Mouse (Mus musculus) hindbrain, embryonic 16.5 days (tissue): Measurements from ENCODE around the gene Lamb1. TPM values are rescaled to one million over a fixed set of nuclear protein-coding genes. Genes with fewer than 3 reads are reported as not detected.

Source experiments
- ATAC-seq: fragments of 200-750 bp; cut with Nextera tagmentation; 2 replicates; pipeline ENCODE4 v1.8.0; 2017; ENCODE audit warnings: moderate TSS enrichment, moderate library complexity
- H3K27ac ChIP-seq: fragments of 300-500 bp; sonication (generic); 2 replicates; pipeline ENCODE4 v1.5.1; 2014; ENCODE audit warnings: low read depth, mild to moderate bottlenecking, control low read depth, low read length, moderate library complexity
- H3K27me3 ChIP-seq: fragments of 300-500 bp; sonication (generic); replicated peaks from 2 replicates; pipeline ENCODE4 v1.6.1; 2014; ENCODE audit warnings: low read length; ENCODE audit not compliant: control insufficient read depth, insufficient read depth
- H3K36me3 ChIP-seq: fragments of 300-500 bp; sonication (generic); 2 replicates; pipeline ENCODE4 v1.6.1; 2014; ENCODE audit warnings: mild to moderate bottlenecking, low read length, moderate library complexity, mixed read lengths; ENCODE audit not compliant: control insufficient read depth, insufficient read depth
- H3K4me1 ChIP-seq: fragments of 300-500 bp; sonication (generic); 2 replicates; pipeline ENCODE4 v1.6.1; 2014; ENCODE audit warnings: low read depth, low read length; ENCODE audit not compliant: control insufficient read depth, insufficient read depth
- H3K4me2 ChIP-seq: fragments of 300-500 bp; sonication (generic); 2 replicates; pipeline ENCODE4 v1.6.1; 2014; ENCODE audit warnings: mild to moderate bottlenecking, low read length, control low read depth, moderate library complexity
- H3K4me3 ChIP-seq: fragments of 300-500 bp; sonication (generic); 2 replicates; pipeline ENCODE4 v1.5.1; 2014; ENCODE audit warnings: mild to moderate bottlenecking, low read length, control low read depth, moderate library complexity
- H3K9ac ChIP-seq: fragments of 300-500 bp; sonication (generic); 2 replicates; pipeline ENCODE4 v1.6.1; 2014; ENCODE audit warnings: low read depth, mild to moderate bottlenecking, control low read depth, low read length, moderate library complexity
- H3K9me3 ChIP-seq: fragments of 300-500 bp; sonication (generic); 2 replicates; pipeline ENCODE4 v1.6.1; 2014; ENCODE audit warnings: mild to moderate bottlenecking, low read length, moderate library complexity; ENCODE audit not compliant: control insufficient read depth
- WGBS: fragments of 180-500 bp; shearing (Covaris S2); extraction: QIAGEN DNeasy Blood & Tissue Kit; methylation state at CpG from one replicate; pipeline ENCODE4 v1.1.7; 2014; 5-methylcytosine and 5-hydroxymethylcytosine counted together
- polyA plus RNA-seq: library from polyadenylated mRNA; unstranded; fragments of >200 nt; fragmentation: Nextera tagmentation; extraction: Ambion mirVana; gene quantifications from 2 replicates; pipeline ENCODE4 v1.2.1, GENCODE M21; 2015

Gene Lamb1
- polyA plus RNA-seq, 1 experiment from 2014 or later = 16.9 TPM

- WGBS = 88% methylated on average over 4 of the region's 4 CpGs
- no peaks in the 10 kb centered on the region for H3K27me3 ChIP-seq
- ATAC-seq = no peak
- H3K4me2 ChIP-seq = no peak overlapping the region
- H3K36me3 ChIP-seq = no peaks in the 10 kb centered on the region
- H3K27ac ChIP-seq = no peak overlapping the region
- H3K9ac ChIP-seq = no peak overlapping the region
- no peaks in the 10 kb centered on the region for H3K4me1 ChIP-seq
- no peak overlapping the region for H3K4me3 ChIP-seq
- no peaks in the 10 kb centered on the region for H3K9me3 ChIP-seq
Measured at GRCm38 (mm10) chr12:31283617-31284136, 18.6 kb downstream of the Lamb1 start.

DNA sequence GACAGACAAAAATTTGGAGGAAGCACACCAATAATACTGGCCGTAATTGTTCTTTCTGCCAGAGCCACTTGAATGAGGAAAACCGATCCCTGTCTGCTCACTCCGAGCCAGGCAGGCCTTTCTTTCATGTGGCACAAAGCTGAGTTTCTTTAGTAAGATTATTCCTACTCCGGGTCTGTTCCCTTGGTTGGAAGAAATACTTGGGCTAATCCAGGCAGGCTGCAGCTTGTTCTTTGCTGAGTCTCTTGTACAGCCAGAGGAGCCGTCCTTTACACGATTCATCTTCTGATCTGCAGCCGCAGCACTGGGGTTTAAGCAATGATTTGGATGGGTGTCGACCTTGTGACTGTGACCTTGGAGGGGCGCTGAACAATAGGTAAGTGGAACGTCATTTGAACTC, 24.0 kb downstream of the Lamb1 start:
- Histone ChIP-seq H3K4me3 (no peak overlapping the region), H3K4me1 (no peaks in the 10 kb centered on the region), H3K27ac (no peak overlapping the region), H3K36me3 (no peaks in the 10 kb centered on the region), H3K9me3 (no peaks in the 10 kb centered on the region), H3K27me3 (no peaks in the 10 kb centered on the region), H3K9ac (no peak overlapping the region), H3K4me2 (no peak overlapping the region)
- WGBS = 95% methylated on average over 10 of the region's 10 CpGs
- no peak for ATAC-seq

DNA sequence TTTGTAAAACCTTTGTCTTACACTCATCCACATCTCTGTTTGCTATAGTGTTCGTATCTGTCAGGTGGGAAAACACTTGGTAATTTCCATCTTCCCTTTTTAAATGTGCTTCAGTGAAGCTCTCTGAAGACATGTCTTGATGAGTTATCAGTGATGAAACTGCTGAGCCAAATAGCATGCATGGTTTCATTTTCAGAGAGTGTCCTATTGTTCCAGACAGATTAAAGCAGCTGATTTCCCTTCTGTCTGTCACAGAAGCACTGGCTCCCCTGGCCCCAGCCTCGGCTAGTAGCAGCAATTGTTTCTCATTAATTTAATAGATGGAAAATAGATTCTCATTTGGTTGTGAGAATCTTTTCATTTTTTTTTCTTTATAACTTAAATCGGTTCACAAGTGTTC, 25.9 kb downstream of the Lamb1 start:
- no peak overlapping the region for H3K4me2 ChIP-seq
- no peaks in the 10 kb centered on the region for H3K4me1 ChIP-seq
- H3K27ac ChIP-seq = no peak overlapping the region
- no peaks in the 10 kb centered on the region for H3K9me3 ChIP-seq
- WGBS = 57% methylated on average over 3 of the region's 3 CpGs
- no peaks in the 10 kb centered on the region for H3K27me3 ChIP-seq
- no peaks in the 10 kb centered on the region for H3K36me3 ChIP-seq
- no peak overlapping the region for H3K9ac ChIP-seq
- H3K4me3 ChIP-seq = no peak overlapping the region
- no peak for ATAC-seq

DNA sequence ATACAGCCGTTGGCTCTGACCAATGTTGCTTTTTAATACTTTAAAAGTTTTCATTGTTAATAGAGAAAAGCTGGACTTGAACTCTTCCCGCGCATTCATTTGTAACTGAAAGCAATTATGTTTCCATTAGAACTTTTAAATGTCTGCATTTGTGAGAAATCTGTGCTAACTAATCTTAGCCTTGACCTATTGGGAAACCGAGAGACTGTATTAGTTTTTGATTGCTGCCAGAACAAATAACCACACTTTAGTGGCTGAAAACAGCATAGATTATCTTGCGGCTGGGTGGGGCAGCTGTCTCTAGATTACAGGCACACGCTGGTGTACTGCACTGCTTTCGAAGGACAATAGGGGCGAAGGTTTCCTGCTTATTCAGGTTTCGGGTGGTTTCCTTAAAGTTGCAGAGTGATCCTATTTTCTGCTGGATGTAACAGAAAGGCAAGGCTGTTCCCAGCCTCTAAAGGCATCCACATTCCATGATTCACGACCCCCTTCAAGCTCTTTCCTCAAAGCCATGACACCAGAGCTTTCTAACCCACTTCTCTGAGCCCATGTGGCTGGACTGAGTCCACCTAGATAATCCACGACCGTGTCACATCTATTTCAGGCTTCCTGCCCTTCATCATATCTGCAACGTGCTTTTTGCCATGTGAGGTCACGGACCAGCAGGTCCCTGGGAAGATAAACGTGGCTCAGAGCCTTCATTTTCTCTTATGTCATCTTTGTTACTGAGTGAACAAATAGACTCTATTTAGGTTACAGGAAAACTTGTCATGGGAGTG, 28.5 kb downstream of the Lamb1 start:
- no peak for ATAC-seq
- WGBS = 77% methylated on average over 15 of the region's 15 CpGs
- Histone ChIP-seq H3K9me3 (no peaks in the 10 kb centered on the region), H3K4me2 (no peak overlapping the region), H3K4me3 (no peak overlapping the region), H3K27me3 (no peaks in the 10 kb centered on the region), H3K4me1 (no peaks in the 10 kb centered on the region), H3K9ac (no peak overlapping the region), H3K27ac (no peak overlapping the region), H3K36me3 (no peaks in the 10 kb centered on the region)

GRCm38 (mm10) chr12:31294526-31294925, 29.5 kb downstream of the Lamb1 start:
- ATAC-seq = no peak
- Histone ChIP-seq H3K4me3 (no peak overlapping the region), H3K4me1 (no peaks in the 10 kb centered on the region), H3K9me3 (no peaks in the 10 kb centered on the region), H3K27ac (no peak overlapping the region), H3K36me3 (no peaks in the 10 kb centered on the region), H3K27me3 (no peaks in the 10 kb centered on the region), H3K4me2 (no peak overlapping the region), H3K9ac (no peak overlapping the region)
- 60% methylated on average over 10 of the region's 10 CpGs for WGBS

DNA sequence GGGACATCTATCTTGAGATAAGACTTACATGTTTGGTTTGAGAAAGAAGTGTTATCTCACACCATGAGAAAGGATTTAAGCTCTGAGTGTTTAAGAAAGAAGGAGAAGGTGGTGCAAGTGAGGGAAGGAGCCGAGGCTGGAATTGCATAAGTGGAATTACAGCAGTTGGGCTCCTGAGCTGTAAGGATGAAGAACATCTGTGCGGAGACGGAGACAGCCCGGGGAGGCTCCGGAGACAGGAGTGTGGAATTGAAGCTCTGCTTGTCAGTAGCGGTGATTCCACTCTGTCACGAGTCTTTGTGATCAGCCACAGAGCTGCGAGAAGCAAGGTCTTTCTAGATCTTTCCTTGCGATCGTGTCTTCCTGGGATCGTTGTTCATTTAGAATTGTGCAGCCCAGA, 30.0 kb downstream of the Lamb1 start:
- H3K4me1 ChIP-seq = no peaks in the 10 kb centered on the region
- WGBS = 79% methylated on average over 11 of the region's 11 CpGs

GRCm38 (mm10) chr12:31295505-31295904, 30.5 kb downstream of the Lamb1 start:
- no peaks in the 10 kb centered on the region for H3K4me1 ChIP-seq
- H3K4me3 ChIP-seq = no peak overlapping the region
- H3K27ac ChIP-seq = no peak overlapping the region
- ATAC-seq = no peak
- no peak overlapping the region for H3K4me2 ChIP-seq
- H3K36me3 ChIP-seq = 0 out of 2 replicates have a peak, but pooled peaks cover 2% of the 10 kb centered on the region
- WGBS = 69% methylated on average over 3 of the region's 3 CpGs
- H3K27me3 ChIP-seq = no peaks in the 10 kb centered on the region
- H3K9me3 ChIP-seq = no peaks in the 10 kb centered on the region
- no peak overlapping the region for H3K9ac ChIP-seq

More for the DNA sequence above, 30.0 kb downstream of the Lamb1 start:
- Histone ChIP-seq H3K4me3 (no peak overlapping the region), H3K4me2 (no peak overlapping the region), H3K36me3 (no peaks in the 10 kb centered on the region), H3K9me3 (no peaks in the 10 kb centered on the region), H3K27ac (no peak overlapping the region), H3K9ac (no peak overlapping the region), H3K27me3 (no peaks in the 10 kb centered on the region)
- no peak for ATAC-seq

DNA sequence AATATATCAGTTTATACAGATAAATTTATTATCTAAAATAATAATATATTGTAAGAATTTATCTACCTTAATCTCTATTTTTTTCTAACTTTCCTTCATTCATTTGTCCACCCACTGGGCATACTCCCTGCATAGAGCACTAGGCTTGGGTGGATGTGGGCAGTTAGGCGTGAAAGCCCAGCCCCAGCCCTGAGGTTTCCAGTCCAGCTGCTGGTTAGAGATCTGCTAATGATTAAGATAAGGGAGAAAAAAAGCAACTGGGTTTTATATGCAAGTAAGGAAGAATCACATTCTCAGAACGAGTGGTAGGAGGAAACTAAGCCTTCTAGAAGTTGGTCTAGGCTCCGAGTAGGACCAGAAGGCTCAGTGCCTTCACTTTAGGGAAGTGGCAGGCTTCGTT, 31.1 kb downstream of the Lamb1 start:
- ATAC-seq = no peak
- Histone ChIP-seq H3K4me2 (no peak overlapping the region), H3K4me1 (no peaks in the 10 kb centered on the region), H3K27ac (no peak overlapping the region), H3K36me3 (0 out of 2 replicates have a peak, but pooled peaks cover 2% of the 10 kb centered on the region), H3K27me3 (no peaks in the 10 kb centered on the region), H3K9ac (no peak overlapping the region), H3K4me3 (no peak overlapping the region), H3K9me3 (no peaks in the 10 kb centered on the region)
- WGBS = 84% methylated on average over 4 of the region's 4 CpGs

DNA sequence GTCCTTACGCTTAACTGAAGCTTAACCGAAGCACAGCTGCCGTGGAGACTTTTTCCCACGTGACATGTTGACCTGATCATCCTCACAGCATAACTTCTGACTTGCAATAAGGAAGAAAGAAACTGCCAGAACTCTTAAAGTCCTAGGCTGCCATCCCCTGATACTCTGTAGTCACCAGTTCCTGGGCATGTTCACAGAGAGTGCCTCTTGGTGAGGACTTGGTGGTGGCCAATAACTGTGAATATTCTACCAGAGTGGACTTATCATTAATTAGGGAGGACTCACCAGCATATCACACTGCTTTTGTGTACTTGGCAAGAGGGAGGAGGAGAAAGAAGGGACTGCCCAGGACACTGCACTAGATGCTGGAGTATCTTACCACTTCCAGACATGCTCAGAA, 33.1 kb downstream of the Lamb1 start:
- 95% methylated on average over 4 of the region's 4 CpGs for WGBS
- ATAC-seq = no peak
- H3K27ac ChIP-seq = no peak overlapping the region
- no peak overlapping the region for H3K4me3 ChIP-seq
- H3K4me1 ChIP-seq = no peaks in the 10 kb centered on the region
- peaks cover 2% of the 10 kb centered on the region; the same call in 1 of the 2 replicates for H3K36me3 ChIP-seq
- H3K9ac ChIP-seq = no peak overlapping the region
- no peak overlapping the region for H3K4me2 ChIP-seq
- H3K27me3 ChIP-seq = no peaks in the 10 kb centered on the region
- no peaks in the 10 kb centered on the region for H3K9me3 ChIP-seq
